Mouse (Mus musculus): ENCODE results near the gene Aldh3b3. TPM values are rescaled to one million over a fixed set of nuclear protein-coding genes. Genes with fewer than 3 reads are reported as not detected.
"Not testable (repeated sequence)": the region's sequence is repeated elsewhere in the genome, so short reads cannot be mapped to it uniquely, and the experiment has no call there.

Aldh3b3 gene
- total RNA-seq, 2 experiments from 2014 or later = not detected

GRCm38 (mm10) chr19:3964030-3964429 is 5.6 kb downstream of the Aldh3b3 start:
- intact Hi-C loops (cut with DNase I; ENCODE audit: low total_unique reads) = no loop called here
- no peak for DNase-seq

- intact Hi-C loops (cut with DNase I; ENCODE audit: low total_unique reads) = no loop called here
- no peak for DNase-seq
Measured at GRCm38 (mm10) chr19:3966330-3967075, 8.1 kb downstream of the Aldh3b3 start.

GRCm38 (mm10) chr19:3967258-3967657 is 8.8 kb downstream of the Aldh3b3 start:
- intact Hi-C loops (cut with DNase I; ENCODE audit: low total_unique reads) = no loop called here
- no peak for DNase-seq

- no peak for DNase-seq
- intact Hi-C loops (cut with DNase I; ENCODE audit: low total_unique reads) = no loop called here
Measured at GRCm38 (mm10) chr19:3972229-3972628, 13.8 kb downstream of the Aldh3b3 start, which contains the start of gene Aldh3b2. Gene Aldh3b2 (plus strand): TSS chr19:3972328.

GRCm38 (mm10) chr19:3974608-3975007 is 16.2 kb downstream of the Aldh3b3 start:
- intact Hi-C loops (cut with DNase I; ENCODE audit: low total_unique reads) = not testable (repeated sequence)

GRCm38 (mm10) chr19:3975866-3976265 is 17.4 kb downstream of the Aldh3b3 start:
- no peak for DNase-seq
- intact Hi-C loops (cut with DNase I; ENCODE audit: low total_unique reads) = no loop called here

More at GRCm38 (mm10) chr19:3974608-3975007, 16.2 kb downstream of the Aldh3b3 start:
- not testable (repeated sequence) for DNase-seq

- peak; percentile 75 for DNase-seq
- intact Hi-C loops (cut with DNase I; ENCODE audit: low total_unique reads) = loop anchor here (2.0 kb wide), 1 partner anchor 34 kb away; no protein-coding TSS in a partner anchor
Measured at GRCm38 (mm10) chr19:3980309-3980708, 21.9 kb downstream of the Aldh3b3 start.

GRCm38 (mm10) chr19:3980917-3981316 is 22.5 kb downstream of the Aldh3b3 start:
- intact Hi-C loops (cut with DNase I; ENCODE audit: low total_unique reads) = loop anchor here (2.0 kb wide), 1 partner anchor 34 kb away; no protein-coding TSS in a partner anchor
- DNase-seq = no peak

GRCm38 (mm10) chr19:3983527-3984200 is 25.2 kb downstream of the Aldh3b3 start:
- DNase-seq = no peak
- intact Hi-C loops (cut with DNase I; ENCODE audit: low total_unique reads) = no loop called here

GRCm38 (mm10) chr19:3985261-3985681 is 26.8 kb downstream of the Aldh3b3 start:
- intact Hi-C loops (cut with DNase I; ENCODE audit: low total_unique reads) = no loop called here
- DNase-seq = no peak

GRCm38 (mm10) chr19:3986334-3986733 is 27.9 kb downstream of the Aldh3b3 start, which contains the start of gene Acy3:
Gene Acy3 (plus strand): TSS chr19:3986570.
- intact Hi-C loops (cut with DNase I; ENCODE audit: low total_unique reads) = no loop called here
- peak; percentile 86 for DNase-seq

GRCm38 (mm10) chr19:3988066-3988465 is 29.6 kb downstream of the Aldh3b3 start:
- intact Hi-C loops (cut with DNase I; ENCODE audit: low total_unique reads) = no loop called here
- DNase-seq = no peak

GRCm38 (mm10) chr19:3988750-3989149 is 30.3 kb downstream of the Aldh3b3 start:
- intact Hi-C loops (cut with DNase I; ENCODE audit: low total_unique reads) = no loop called here
- no peak for DNase-seq

- intact Hi-C loops (cut with DNase I; ENCODE audit: low total_unique reads) = no loop called here
- no peak for DNase-seq
Measured at GRCm38 (mm10) chr19:3990804-3991203, 32.4 kb downstream of the Aldh3b3 start.

- intact Hi-C loops (cut with DNase I; ENCODE audit: low total_unique reads) = no loop called here
- DNase-seq = no peak
Measured at GRCm38 (mm10) chr19:3991562-3991961, 33.1 kb downstream of the Aldh3b3 start.

GRCm38 (mm10) chr19:3991966-3992365 is 33.5 kb downstream of the Aldh3b3 start:
- DNase-seq = no peak
- intact Hi-C loops (cut with DNase I; ENCODE audit: low total_unique reads) = no loop called here

- intact Hi-C loops (cut with DNase I; ENCODE audit: low total_unique reads) = no loop called here
- no peak for DNase-seq
Measured at GRCm38 (mm10) chr19:3992416-3992815, 34.0 kb downstream of the Aldh3b3 start, which contains the start of gene Tbx10. Gene Tbx10 (plus strand): TSS chr19:3992752.

GRCm38 (mm10) chr19:3994932-3995331 is 36.5 kb downstream of the Aldh3b3 start:
- intact Hi-C loops (cut with DNase I; ENCODE audit: low total_unique reads) = no loop called here

GRCm38 (mm10) chr19:3995505-3995904 is 37.1 kb downstream of the Aldh3b3 start:
- DNase-seq = no peak
- intact Hi-C loops (cut with DNase I; ENCODE audit: low total_unique reads) = no loop called here

More at GRCm38 (mm10) chr19:3994932-3995331, 36.5 kb downstream of the Aldh3b3 start:
- DNase-seq = no peak

- intact Hi-C loops (cut with DNase I; ENCODE audit: low total_unique reads) = no loop called here
- no peak for DNase-seq
Measured at GRCm38 (mm10) chr19:3996106-3996505, 37.7 kb downstream of the Aldh3b3 start.

Measured in gastrocnemius, postnatal 14 days (tissue).